ENCODE assay signal across 14 mouse cellular contexts in the genomic region with DNA sequence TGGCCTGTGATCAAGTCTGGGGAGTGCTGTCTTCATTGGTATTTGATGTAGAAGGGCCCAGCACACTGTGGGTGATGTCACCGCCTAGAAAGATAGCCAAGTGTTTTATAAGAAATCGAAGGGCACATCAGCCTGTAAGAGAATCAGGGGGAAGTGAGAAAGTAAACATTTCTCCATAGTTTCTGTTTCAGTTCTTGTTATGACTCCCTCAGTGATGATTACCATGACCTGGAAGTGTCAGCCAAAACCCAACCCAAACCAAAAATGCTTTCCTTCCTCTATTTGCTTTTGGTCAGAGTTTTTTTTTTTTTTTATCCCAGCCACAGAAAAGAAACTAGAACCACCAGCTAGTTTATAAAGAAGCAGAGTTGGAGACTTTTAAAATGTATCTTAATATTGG.
A peak's percentile ranks its signal among the peaks of the same experiment; 100 is the strongest.
DNase-seq lines count a peak whose midpoint lies in the region; ATAC-seq and TF ChIP-seq lines count a peak whose summit lies in the region.
"Had no signal": no experiment of that assay in that cellular context is flagged by ENCODE, and none has a peak within 500 bp of the region (broad histone marks: within the 10 kb centered on the region; RNA-seq: fewer than 3 reads in every experiment).

No protein-coding gene starts in this region.

- WGBS in embryonic facial prominence, embryonic 14.5 days: 65% methylated on average over 2 of the region's 2 CpGs
- WGBS in embryonic facial prominence, embryonic 10.5 days: 83% methylated on average over 2 of the region's 2 CpGs
- 54% methylated on average over 2 of the region's 2 CpGs for WGBS in liver, embryonic 14.5 days (ENCODE audit: insufficient replicate concordance)
- 76% methylated on average over 2 of the region's 2 CpGs for WGBS in kidney, postnatal 0 days

- no peak overlapping the region for H3K27ac ChIP-seq in embryonic facial prominence, embryonic 14.5 days (replicated peaks; ENCODE audit: low read depth, low read length)
- H3K27ac ChIP-seq in embryonic facial prominence, embryonic 10.5 days (replicated peaks): no peak overlapping the region
- H3K27ac ChIP-seq in liver, embryonic 14.5 days: no peak overlapping the region
- no peak overlapping the region for H3K27ac ChIP-seq in kidney, postnatal 0 days
- H3K27ac ChIP-seq: hindbrain, embryonic 12.5 days; liver, embryonic 15.5 days had no signal

- ATAC-seq in embryonic facial prominence, embryonic 14.5 days (ENCODE audit: low read depth): no peak
- ATAC-seq in liver, embryonic 14.5 days (ENCODE audit: insufficient read depth): no peak
- no peak for ATAC-seq in kidney, postnatal 0 days (replicated peaks; ENCODE audit: low FRiP score, low read depth)
- ATAC-seq in monocyte, adult 5-6 weeks (replicated peaks; ENCODE audit: insufficient number of reproducible peaks, low FRiP score, low TSS enrichment, poor library complexity, severe bottlenecking): peak; percentile 98
- ATAC-seq: forebrain, embryonic 16.5 days had no signal

- TF ChIP-seq EP300 in liver, embryonic 14.5 days (IDR thresholded peaks at IDR 0.05; ENCODE audit: low read depth): no peak

- H3K9ac ChIP-seq in embryonic facial prominence, embryonic 14.5 days (ENCODE audit: low read depth, low read length): no peak overlapping the region
- H3K9ac ChIP-seq in liver, embryonic 14.5 days (replicated peaks): no peak overlapping the region
- no peak overlapping the region for H3K9ac ChIP-seq in kidney, postnatal 0 days (ENCODE audit: low read depth, low read length)
- H3K9ac ChIP-seq: hindbrain, embryonic 12.5 days; liver, embryonic 15.5 days had no signal

- no peak overlapping the region for H3K4me3 ChIP-seq in embryonic facial prominence, embryonic 14.5 days (ENCODE audit: low read depth, low read length)
- H3K4me3 ChIP-seq in embryonic facial prominence, embryonic 10.5 days: no peak overlapping the region
- H3K4me3 ChIP-seq in liver, embryonic 14.5 days (ENCODE audit: insufficient read depth in 1 of 2, low read depth in 2 of 2, low read length in 2 of 2): no peak overlapping the region
- H3K4me3 ChIP-seq in kidney, postnatal 0 days (replicated peaks; ENCODE audit: low read depth, low read length): no peak overlapping the region
- H3K4me3 ChIP-seq: hindbrain, embryonic 12.5 days; liver, embryonic 15.5 days had no signal

- H3K27me3 ChIP-seq in embryonic facial prominence, embryonic 14.5 days (replicated peaks; ENCODE audit: control insufficient read depth, insufficient read depth, low read length): no peaks in the 10 kb centered on the region
- H3K27me3 ChIP-seq in embryonic facial prominence, embryonic 10.5 days (replicated peaks; ENCODE audit: low read depth, poor library complexity, severe bottlenecking): no peaks in the 10 kb centered on the region
- H3K27me3 ChIP-seq in liver, embryonic 14.5 days (ENCODE audit: control insufficient read depth, insufficient read depth, low read length): no peaks in the 10 kb centered on the region
- H3K27me3 ChIP-seq in kidney, postnatal 0 days (ENCODE audit: insufficient read depth, low read length): no peaks in the 10 kb centered on the region
- H3K27me3 ChIP-seq: hindbrain, embryonic 12.5 days; liver, embryonic 15.5 days had no signal

- TF ChIP-seq CTCF in liver, embryonic 14.5 days (IDR thresholded peaks at IDR 0.05; ENCODE audit: low read depth): no peak
- TF ChIP-seq CTCF in kidney, postnatal 0 days (IDR thresholded peaks at IDR 0.05; ENCODE audit: low read depth): no peak

- H3K4me2 ChIP-seq in embryonic facial prominence, embryonic 14.5 days (ENCODE audit: low read depth, low read length): no peak overlapping the region
- H3K4me2 ChIP-seq in liver, embryonic 14.5 days (ENCODE audit: low read depth): no peak overlapping the region
- H3K4me2 ChIP-seq in kidney, postnatal 0 days (ENCODE audit: low read length): no peak overlapping the region
- H3K4me2 ChIP-seq: hindbrain, embryonic 12.5 days; liver, embryonic 15.5 days had no signal

- no peaks in the 10 kb centered on the region for H3K4me1 ChIP-seq in embryonic facial prominence, embryonic 14.5 days (ENCODE audit: control insufficient read depth, insufficient read depth, low read length)
- peaks cover 12% of the 10 kb centered on the region for H3K4me1 ChIP-seq in embryonic facial prominence, embryonic 10.5 days
- no peaks in the 10 kb centered on the region for H3K4me1 ChIP-seq in liver, embryonic 14.5 days (replicated peaks; ENCODE audit: control insufficient read depth in 2 of 2, insufficient read depth in 2 of 2, low read length in 1 of 2)
- no peaks in the 10 kb centered on the region for H3K4me1 ChIP-seq in kidney, postnatal 0 days (replicated peaks; ENCODE audit: insufficient read depth, low read length)
- H3K4me1 ChIP-seq: liver, embryonic 15.5 days had no signal

- DNase-seq in embryonic facial prominence, embryonic 14.5 days (ENCODE audit: low spot score): peak; percentile 7
- DNase-seq in embryonic facial prominence, embryonic 10.5 days (ENCODE audit: low spot score): no peak
- DNase-seq in liver, embryonic 14.5 days (ENCODE audit: low read depth in 3 of 3, low spot score in 3 of 3): peak in 2 of 3 experiments; percentile 3 to 4
- no peak for DNase-seq in liver
- peak; percentile 11 for DNase-seq in kidney, postnatal 0 days (ENCODE audit: low spot score)
- no peak for DNase-seq in frontal cortex, postnatal 14 days (ENCODE audit: low spot score in 2 of 2)
- DNase-seq in layer of hippocampus, postnatal 14 days (ENCODE audit: low spot score in 2 of 2): no peak
- DNase-seq: embryo, embryonic 11 days; layer of hippocampus, adult 9-11 months; retina, postnatal 1 day had no signal

- H3K9me3 ChIP-seq in embryonic facial prominence, embryonic 14.5 days (ENCODE audit: control insufficient read depth, low read length): no peaks in the 10 kb centered on the region
- no peaks in the 10 kb centered on the region for H3K9me3 ChIP-seq in embryonic facial prominence, embryonic 10.5 days
- H3K9me3 ChIP-seq in liver, embryonic 14.5 days (ENCODE audit: control insufficient read depth, low read length): no peaks in the 10 kb centered on the region
- no peaks in the 10 kb centered on the region for H3K9me3 ChIP-seq in kidney, postnatal 0 days (replicated peaks; ENCODE audit: low read length)
- H3K9me3 ChIP-seq: hindbrain, embryonic 12.5 days; liver, embryonic 15.5 days had no signal

- no peaks in the 10 kb centered on the region for H3K36me3 ChIP-seq in embryonic facial prominence, embryonic 14.5 days (ENCODE audit: control insufficient read depth, insufficient read depth, low read length)
- H3K36me3 ChIP-seq in embryonic facial prominence, embryonic 10.5 days (replicated peaks): no peaks in the 10 kb centered on the region
- no peaks in the 10 kb centered on the region for H3K36me3 ChIP-seq in liver, embryonic 14.5 days (replicated peaks; ENCODE audit: control insufficient read depth, insufficient read depth, low read depth)
- no peaks in the 10 kb centered on the region for H3K36me3 ChIP-seq in kidney, postnatal 0 days (ENCODE audit: insufficient read depth, low read length)
- H3K36me3 ChIP-seq: hindbrain, embryonic 12.5 days; liver, embryonic 15.5 days had no signal

Comparison
In these comparisons a context has a peak if more than half of its experiments do, and no peak if none do; other contexts are left out.
1. DNase-seq: peak in embryonic facial prominence, embryonic 14.5 days (single experiment), liver, embryonic 14.5 days (2 of 3) and kidney, postnatal 0 days (single experiment); none in embryonic facial prominence, embryonic 10.5 days (single experiment), liver (single experiment), frontal cortex, postnatal 14 days (0 of 2) and layer of hippocampus, postnatal 14 days (0 of 2).